Mouse (Mus musculus) stomach, embryonic 16.5 days (tissue): Measurements from ENCODE around the gene Wdr41. TPM values are rescaled to one million over a fixed set of nuclear protein-coding genes. Genes with fewer than 3 reads are reported as not detected.

ENCODE experiments used
- ATAC-seq: fragments of 200-750 bp; cut with Nextera tagmentation; 2 replicates; pipeline ENCODE4 v1.8.0; 2017; ENCODE audit warnings: moderate number of reproducible peaks, moderate TSS enrichment; ENCODE audit not compliant: insufficient read depth, low FRiP score
- H3K27ac ChIP-seq: fragments of 300-500 bp; sonication (generic); 2 replicates; pipeline ENCODE4 v1.5.1; 2014; ENCODE audit warnings: low read length
- H3K27me3 ChIP-seq: fragments of 300-500 bp; sonication (generic); 2 replicates; pipeline ENCODE4 v1.6.1; 2014; ENCODE audit warnings: low read length, control low read depth, mixed read lengths; ENCODE audit not compliant: control insufficient read depth, insufficient read depth
- H3K36me3 ChIP-seq: fragments of 300-500 bp; sonication (generic); 2 replicates; pipeline ENCODE4 v1.6.1; 2014; ENCODE audit warnings: low read length; ENCODE audit not compliant: control insufficient read depth, insufficient read depth
- H3K4me1 ChIP-seq: fragments of 300-500 bp; sonication (generic); 2 replicates; pipeline ENCODE4 v1.6.1; 2014; ENCODE audit warnings: low read length, control low read depth, mixed read lengths; ENCODE audit not compliant: control insufficient read depth, insufficient read depth
- H3K4me2 ChIP-seq: fragments of 300-500 bp; sonication (generic); 2 replicates; pipeline ENCODE4 v1.6.1; 2014; ENCODE audit warnings: low read depth, low read length, mixed read lengths
- H3K4me3 ChIP-seq: fragments of 300-500 bp; sonication (generic); replicated peaks from 2 replicates; pipeline ENCODE4 v1.5.1; 2014; ENCODE audit warnings: mild to moderate bottlenecking, low read length
- H3K9ac ChIP-seq: fragments of 300-500 bp; sonication (generic); 2 replicates; pipeline ENCODE4 v1.6.1; 2014; ENCODE audit warnings: low read length
- H3K9me3 ChIP-seq: fragments of 300-500 bp; sonication (generic); replicated peaks from 2 replicates; pipeline ENCODE4 v1.6.1; 2016; ENCODE audit warnings: low read length, control low read depth; ENCODE audit not compliant: control insufficient read depth
- WGBS: fragments of 180-500 bp; shearing (Covaris S2); extraction: QIAGEN DNeasy Blood & Tissue Kit; methylation state at CpG from one replicate; pipeline ENCODE4 v1.1.7; 2014; 5-methylcytosine and 5-hydroxymethylcytosine counted together
- polyA plus RNA-seq: library from polyadenylated mRNA; unstranded; fragments of >200 nt; fragmentation: Nextera tagmentation; extraction: Ambion mirVana; gene quantifications from 2 replicates; pipeline ENCODE4 v1.2.1, GENCODE M21; 2015

Wdr41 gene
- polyA plus RNA-seq, 1 experiment from 2014 or later = 20.1 TPM

DNA sequence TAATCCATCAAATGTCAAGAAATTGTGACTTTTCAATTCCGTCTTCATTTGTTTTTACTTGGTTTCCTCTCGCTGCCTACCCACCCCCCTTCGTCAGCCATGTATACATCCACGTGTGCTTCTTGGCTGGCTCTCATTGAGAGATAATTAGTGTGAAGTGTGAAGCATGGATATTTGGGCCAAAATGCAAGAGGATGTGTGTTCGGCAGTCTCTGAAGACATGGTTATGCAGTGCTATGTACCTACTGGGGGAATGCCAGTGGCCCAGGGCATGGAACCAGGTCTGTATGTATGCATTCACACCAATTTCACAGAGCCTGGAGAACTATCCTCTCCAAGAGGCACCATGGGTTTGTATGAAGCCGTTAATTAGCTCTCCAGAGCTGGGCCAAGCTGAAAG lies 54.7 kb downstream of the Wdr41 start:
- no peak for ATAC-seq

DNA sequence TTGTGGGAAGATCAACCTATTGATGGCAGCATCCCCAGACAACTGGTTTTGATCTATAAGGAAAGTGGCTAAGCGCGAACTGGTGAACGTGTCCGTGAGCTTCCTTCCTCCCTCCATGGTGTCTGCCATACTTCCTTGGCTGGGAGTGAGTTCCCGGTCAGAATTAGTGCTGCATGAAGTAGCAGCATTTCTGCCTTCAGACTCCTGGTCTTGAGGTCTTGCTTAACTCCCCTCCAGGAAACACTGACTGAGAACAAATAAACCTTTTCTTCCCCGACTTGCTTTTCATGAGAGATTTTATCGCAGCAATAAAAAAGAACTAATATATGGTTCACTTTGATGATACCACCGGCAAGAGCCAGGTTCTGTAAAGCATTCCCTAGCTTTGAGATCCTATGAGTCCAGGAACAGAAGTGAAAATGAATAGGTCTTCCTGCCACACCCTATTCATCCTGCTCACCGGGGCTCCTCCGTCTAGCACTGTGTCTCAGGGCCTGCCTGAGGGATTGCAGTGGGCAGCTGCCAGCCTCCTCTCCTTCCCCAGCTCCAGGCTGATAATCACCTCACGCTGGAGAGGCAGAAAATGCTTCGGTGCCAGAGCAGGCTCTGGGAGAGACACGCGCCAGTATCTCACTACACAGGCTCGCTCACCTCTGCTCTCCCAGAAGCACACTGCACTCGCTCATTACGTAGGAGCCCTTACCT lies 56.1 kb downstream of the Wdr41 start:
- Histone ChIP-seq H3K9ac (no peak overlapping the region), H3K4me1 (no peaks in the 10 kb centered on the region), H3K27me3 (no peaks in the 10 kb centered on the region), H3K4me2 (no peak overlapping the region), H3K36me3 (0 out of 2 replicates have a peak, but pooled peaks cover 5% of the 10 kb centered on the region), H3K4me3 (no peak overlapping the region), H3K27ac (no peak overlapping the region), H3K9me3 (no peaks in the 10 kb centered on the region)
- ATAC-seq = no peak
- WGBS = 79% methylated on average over 17 of the region's 17 CpGs

More for the DNA sequence above, 54.7 kb downstream of the Wdr41 start:
- Histone ChIP-seq H3K4me1 (no peaks in the 10 kb centered on the region), H3K27me3 (no peaks in the 10 kb centered on the region), H3K36me3 (0 out of 2 replicates have a peak, but pooled peaks cover 5% of the 10 kb centered on the region), H3K4me2 (no peak overlapping the region), H3K4me3 (no peak overlapping the region), H3K9ac (no peak overlapping the region), H3K27ac (no peak overlapping the region), H3K9me3 (no peaks in the 10 kb centered on the region)
- WGBS = 86% methylated on average over 6 of the region's 6 CpGs

- WGBS = 76% methylated on average over 6 of the region's 6 CpGs
- H3K27me3 ChIP-seq = no peaks in the 10 kb centered on the region
- H3K9ac ChIP-seq = no peak overlapping the region
- H3K27ac ChIP-seq = no peak overlapping the region
- H3K36me3 ChIP-seq = 0 out of 2 replicates have a peak, but pooled peaks cover 5% of the 10 kb centered on the region
- no peak overlapping the region for H3K4me2 ChIP-seq
- H3K9me3 ChIP-seq = no peaks in the 10 kb centered on the region
- no peak for ATAC-seq
- H3K4me3 ChIP-seq = no peak overlapping the region
- no peaks in the 10 kb centered on the region for H3K4me1 ChIP-seq
Measured at GRCm38 (mm10) chr13:95032973-95033372, 56.8 kb downstream of the Wdr41 start.

DNA sequence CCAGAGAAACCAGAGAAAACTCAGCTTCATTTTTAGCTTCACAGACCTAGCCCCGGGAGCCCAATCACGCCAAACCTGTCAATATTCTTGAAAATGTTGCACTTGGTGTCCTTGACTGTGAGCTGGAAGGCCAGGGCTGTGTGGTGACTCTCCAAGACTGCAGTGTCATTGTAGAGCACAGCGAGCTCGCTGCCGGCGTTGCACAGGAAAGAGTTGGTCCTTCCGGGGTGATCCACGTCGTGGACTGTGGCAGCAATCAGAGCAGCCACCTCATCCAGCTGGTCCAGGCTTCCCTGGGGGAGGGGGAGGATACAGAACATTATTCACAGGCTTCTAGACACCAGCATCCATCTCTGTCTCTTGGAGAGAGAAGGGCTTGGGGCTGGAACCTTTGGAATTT lies 58.0 kb downstream of the Wdr41 start:
- no peaks in the 10 kb centered on the region for H3K9me3 ChIP-seq
- no peak overlapping the region for H3K4me3 ChIP-seq
- no peak overlapping the region for H3K4me2 ChIP-seq
- H3K36me3 ChIP-seq = no peaks in the 10 kb centered on the region
- H3K4me1 ChIP-seq = no peaks in the 10 kb centered on the region
- no peaks in the 10 kb centered on the region for H3K27me3 ChIP-seq
- H3K27ac ChIP-seq = no peak overlapping the region
- 58% methylated on average over 9 of the region's 9 CpGs for WGBS
- no peak overlapping the region for H3K9ac ChIP-seq
- no peak for ATAC-seq

DNA sequence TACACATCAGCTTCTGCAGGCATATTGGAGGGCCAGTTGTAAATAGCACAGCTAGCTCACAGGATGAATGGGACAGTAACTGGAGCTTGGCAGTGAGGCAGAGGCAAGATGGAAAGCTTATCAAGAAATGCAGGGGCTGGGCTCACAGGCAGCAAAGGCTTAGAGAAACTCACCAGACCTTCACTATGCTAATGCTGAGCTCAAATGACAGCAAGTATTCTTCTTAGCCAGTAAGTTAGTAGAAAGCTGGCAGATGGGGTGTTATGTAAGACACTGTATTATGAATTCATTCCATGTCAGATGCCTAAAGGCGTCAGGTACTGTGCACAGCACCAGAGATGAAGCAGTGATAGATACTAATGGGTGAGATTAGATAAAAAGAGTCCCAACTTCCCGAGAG lies 58.6 kb downstream of the Wdr41 start:
- H3K27me3 ChIP-seq = no peaks in the 10 kb centered on the region
- H3K4me2 ChIP-seq = no peak overlapping the region
- WGBS = 59% methylated on average over 2 of the region's 2 CpGs
- H3K9me3 ChIP-seq = no peaks in the 10 kb centered on the region
- no peak overlapping the region for H3K9ac ChIP-seq
- ATAC-seq = no peak
- no peaks in the 10 kb centered on the region for H3K36me3 ChIP-seq
- no peak overlapping the region for H3K27ac ChIP-seq
- no peaks in the 10 kb centered on the region for H3K4me1 ChIP-seq
- no peak overlapping the region for H3K4me3 ChIP-seq

DNA sequence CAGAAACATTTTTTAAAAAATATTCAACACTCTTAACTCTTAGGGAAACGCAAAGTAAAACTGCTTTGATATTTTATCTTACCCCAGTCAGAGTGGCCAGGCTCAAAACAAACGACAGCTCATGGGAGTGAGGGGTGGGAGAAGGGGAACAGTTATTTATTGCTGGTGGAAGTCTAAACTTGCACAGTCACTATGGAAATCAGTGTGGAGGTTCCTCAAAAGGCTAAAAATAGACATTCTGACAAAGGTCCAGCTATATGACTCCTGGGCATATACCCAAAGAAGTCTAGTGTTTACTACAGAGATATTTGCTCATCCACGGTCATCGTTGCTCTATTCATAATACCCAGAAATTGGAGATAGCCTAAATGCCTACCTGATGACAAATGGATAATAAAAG lies 62.1 kb downstream of the Wdr41 start:
- 42% methylated on average over 4 of the region's 4 CpGs for WGBS
- Histone ChIP-seq H3K27ac (no peak overlapping the region), H3K27me3 (no peaks in the 10 kb centered on the region), H3K9ac (no peak overlapping the region), H3K9me3 (no peaks in the 10 kb centered on the region), H3K36me3 (no peaks in the 10 kb centered on the region), H3K4me3 (no peak overlapping the region), H3K4me2 (no peak overlapping the region), H3K4me1 (no peaks in the 10 kb centered on the region)
- no peak for ATAC-seq

DNA sequence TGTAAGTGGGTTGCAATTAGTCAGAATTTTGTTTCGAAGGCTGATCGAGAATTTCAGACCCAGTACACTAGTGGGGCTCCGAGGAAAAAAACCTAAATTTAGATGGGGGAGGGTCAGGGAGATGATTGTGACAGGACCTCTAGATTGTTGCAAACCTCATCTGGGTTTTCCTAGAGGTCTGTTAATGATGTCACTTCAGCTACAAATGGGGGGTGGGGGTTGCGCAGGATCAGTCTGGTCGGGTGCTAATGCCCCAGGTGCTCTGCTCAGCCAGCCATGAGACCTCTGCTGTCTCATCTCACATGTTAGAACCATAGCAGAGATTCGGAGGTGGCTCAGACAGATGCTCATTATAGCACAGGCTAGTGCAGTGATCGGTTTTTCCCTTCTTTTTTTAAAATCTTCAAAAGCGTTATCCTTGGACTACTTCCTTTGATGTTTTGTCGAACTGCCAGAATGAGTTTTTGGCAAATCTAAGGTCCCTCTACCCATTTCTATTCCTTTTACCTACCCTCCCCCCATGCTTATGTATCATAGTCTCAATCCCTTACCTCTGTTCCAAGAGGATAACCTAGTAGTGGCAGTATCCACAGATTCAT lies 64.1 kb downstream of the Wdr41 start:
- H3K9ac ChIP-seq = no peak overlapping the region
- no peak overlapping the region for H3K4me2 ChIP-seq
- no peak overlapping the region for H3K4me3 ChIP-seq
- H3K27me3 ChIP-seq = no peaks in the 10 kb centered on the region
- no peaks in the 10 kb centered on the region for H3K36me3 ChIP-seq
- no peak for ATAC-seq
- no peaks in the 10 kb centered on the region for H3K4me1 ChIP-seq
- H3K27ac ChIP-seq = no peak overlapping the region
- 86% methylated on average over 9 of the region's 9 CpGs for WGBS
- H3K9me3 ChIP-seq = no peaks in the 10 kb centered on the region

- Histone ChIP-seq H3K27me3 (no peaks in the 10 kb centered on the region), H3K36me3 (no peaks in the 10 kb centered on the region), H3K4me1 (no peaks in the 10 kb centered on the region), H3K9ac (no peak overlapping the region), H3K4me2 (no peak overlapping the region), H3K27ac (no peak overlapping the region), H3K4me3 (no peak overlapping the region), H3K9me3 (no peaks in the 10 kb centered on the region)
- ATAC-seq = no peak
- WGBS = 24% methylated on average over 1 of the region's 1 CpGs
Measured at GRCm38 (mm10) chr13:95044108-95044507, 68.0 kb downstream of the Wdr41 start.

DNA sequence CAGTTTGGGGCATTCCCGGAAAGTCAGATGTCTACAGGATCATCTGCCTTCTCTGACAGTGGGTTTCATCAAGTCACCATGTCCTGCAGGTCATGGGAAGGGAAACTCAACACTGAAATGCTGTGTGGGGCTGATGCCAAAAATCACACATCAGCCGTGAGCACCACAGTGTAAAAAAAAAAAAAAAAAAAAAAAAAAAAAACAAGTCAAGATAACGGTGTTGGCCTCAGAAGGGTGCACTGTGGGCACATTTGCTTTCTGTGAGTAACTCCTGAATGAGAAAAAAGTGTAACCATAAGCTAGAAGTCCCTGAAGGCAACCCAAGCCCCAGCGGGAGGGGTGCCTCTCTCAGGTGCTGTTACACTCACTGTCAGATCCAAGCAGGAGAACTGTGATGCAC lies 74.3 kb downstream of the Wdr41 start:
- H3K36me3 ChIP-seq = no peaks in the 10 kb centered on the region
- no peak for ATAC-seq
- H3K4me2 ChIP-seq = no peak overlapping the region
- no peak overlapping the region for H3K27ac ChIP-seq
- no peaks in the 10 kb centered on the region for H3K4me1 ChIP-seq
- no peaks in the 10 kb centered on the region for H3K9me3 ChIP-seq
- no peak overlapping the region for H3K9ac ChIP-seq
- H3K4me3 ChIP-seq = no peak overlapping the region
- 74% methylated on average over 4 of the region's 4 CpGs for WGBS
- no peaks in the 10 kb centered on the region for H3K27me3 ChIP-seq
